Mouse (Mus musculus): ENCODE measurements around the gene Gatd1. TPM values are rescaled to one million over a fixed set of nuclear protein-coding genes. Genes with fewer than 3 reads are reported as not detected.

Gene Gatd1
- 21.0 and 21.6 TPM in 2 replicates for total RNA-seq (2012; rRNA removed)
- polyA plus RNA-seq (2012; ENCODE audit: insufficient read depth in 1 of 2, insufficient read length in 2 of 2, low read depth in 1 of 2, low replicate concordance in 2 of 2, missing spikeins in 1 of 2), result 10 to 100 TPM in 1 of 2 experiments, not detected in 1; 35.9 TPM

- TF ChIP-seq NELFE (IDR thresholded peaks at IDR 0.05; ENCODE audit: low read depth, low read length), result peak; percentile 82
- no peak for TF ChIP-seq ZNF384 (IDR thresholded peaks at IDR 0.05; ENCODE audit: low read depth, low read length)
- peak; percentile 93 for TF ChIP-seq ELF1 (IDR thresholded peaks at IDR 0.05; ENCODE audit: low read depth, low read length)
- TF ChIP-seq MAX (IDR thresholded peaks at IDR 0.05; ENCODE audit: low read length), result no peak
- TF ChIP-seq TAL1 (IDR thresholded peaks at IDR 0.05; ENCODE audit: low read length), result no peak
- TF ChIP-seq SIN3A (IDR thresholded peaks at IDR 0.05; ENCODE audit: low read length), result peak; percentile 68
- TF ChIP-seq MAZ (IDR thresholded peaks at IDR 0.05; ENCODE audit: low read depth, low read length), result peak; percentile 79; the same call in 1 of the 2 replicates
- TF ChIP-seq ETS1 (IDR thresholded peaks at IDR 0.05; ENCODE audit: low read depth, low read length), result no peak
- no peak for TF ChIP-seq MEF2A (IDR thresholded peaks at IDR 0.05; ENCODE audit: extremely low read depth, insufficient replicate concordance, low read depth, low read length, poor library complexity, severe bottlenecking)
- TF ChIP-seq MXI1 (IDR thresholded peaks at IDR 0.05; ENCODE audit: low read depth, low read length), result peak; percentile 72; the same call in 1 of the 2 replicates
- TF ChIP-seq POLR2AphosphoS2 (IDR thresholded peaks at IDR 0.05; ENCODE audit: low read length), result peak; percentile 71; the same call in 1 of the 2 replicates
- no peak for TF ChIP-seq GATA1 (IDR thresholded peaks at IDR 0.05; ENCODE audit: low read depth, low read length)
- TF ChIP-seq ZMIZ1 (IDR thresholded peaks at IDR 0.05; ENCODE audit: low read depth, low read length), result peak; percentile 30; the same call in 1 of the 2 replicates
- TF ChIP-seq KAT2A (conservative IDR thresholded peaks at IDR 0.05; ENCODE audit: low read depth, low read length), result 0 out of 2 replicates have a peak, but pooled peaks have one; percentile 4
- TF ChIP-seq TBP (IDR thresholded peaks at IDR 0.05; ENCODE audit: low read depth, low read length), result no peak
- peak; percentile 86 to 89 for TF ChIP-seq POLR2A (IDR thresholded peaks at IDR 0.05; ENCODE audit: control insufficient read depth in 1 of 2, insufficient read depth in 1 of 2, low read depth in 1 of 2, low read length in 2 of 2, poor library complexity in 1 of 2)
- no peak for TF ChIP-seq USF2 (IDR thresholded peaks at IDR 0.05; ENCODE audit: borderline replicate concordance in 1 of 2, insufficient read depth in 1 of 2, low read depth in 1 of 2, low read length in 2 of 2)
- peak; percentile 39 for TF ChIP-seq TCF12 (IDR thresholded peaks at IDR 0.05; ENCODE audit: low read depth, low read length)
- peak; percentile 89 for TF ChIP-seq NRF1 (IDR thresholded peaks at IDR 0.05; ENCODE audit: insufficient read depth, low read depth, low read length, poor library complexity, severe bottlenecking)
- TF ChIP-seq JUND (IDR thresholded peaks at IDR 0.05; ENCODE audit: low read depth, low read length), result no peak
- peak; percentile 74 for TF ChIP-seq HCFC1 (IDR thresholded peaks at IDR 0.05; ENCODE audit: low read depth, low read length)
- Histone ChIP-seq H3K9me3 (replicated peaks; ENCODE audit: insufficient read depth, low read length) (no peaks in the 10 kb centered on the region), H3K27ac (ENCODE audit: control insufficient read depth, low read depth, low read length) (peak within 1 kb of the TSS; percentile 59), H3K4me3 (ENCODE audit: control insufficient read depth in 1 of 2, insufficient read depth in 1 of 2, low read depth in 2 of 2, low read length in 2 of 2) (peak within 1 kb of the TSS; percentile 97 to 100), H3K27me3 (ENCODE audit: control insufficient read depth in 1 of 2, insufficient read depth in 2 of 2, low read length in 2 of 2) (no peaks in the 10 kb centered on the region), H3K79me2 (ENCODE audit: control insufficient read depth, insufficient read depth, low read length, poor library complexity) (peaks cover 4% of the 10 kb centered on the region; the same call in 1 of the 2 replicates), H3K9ac (ENCODE audit: control insufficient read depth, low read depth, low read length, poor library complexity, severe bottlenecking) (peak within 1 kb of the TSS; percentile 85), H3K4me1 (ENCODE audit: control insufficient read depth in 1 of 2, insufficient read depth in 2 of 2, low read length in 2 of 2) (peaks cover 6 to 21% of the 10 kb centered on the region in 2 experiments), H3K36me3 (ENCODE audit: control insufficient read depth in 1 of 2, insufficient read depth in 2 of 2, low read length in 2 of 2) (peaks cover 0 to 13% of the 10 kb centered on the region in 2 experiments; a peak in 2 of 4 replicates)
- DNase-seq (ENCODE audit: low read depth, low spot score), result peak; percentile 99
Observed at GRCm38 (mm10) chr7:141413809-141414584, at the start of gene Gatd1. Gene Gatd1 (minus strand): TSS chr7:141414136.
